Mouse (Mus musculus) midbrain, postnatal 0 days (tissue): ENCODE results near the gene Add2. TPM values are rescaled to one million over a fixed set of nuclear protein-coding genes. Genes with fewer than 3 reads are reported as not detected.

Source experiments
- ATAC-seq: fragments of 200-750 bp; cut with Nextera tagmentation; 2 replicates; pipeline ENCODE4 v1.8.0; 2017; ENCODE audit warnings: moderate number of reproducible peaks, mild to moderate bottlenecking, moderate TSS enrichment, moderate library complexity; ENCODE audit not compliant: low FRiP score
- DNase-seq: peaks from one replicate; pipeline ENCODE4 v3.0.0-alpha.2; 2015; ENCODE audit warnings: low spot score
- H3K27ac ChIP-seq: fragments of 300-500 bp; sonication (generic); 2 replicates; pipeline ENCODE4 v1.5.1; 2014; ENCODE audit warnings: low read depth, mild to moderate bottlenecking, low read length, mixed read lengths
- H3K27me3 ChIP-seq: fragments of 300-500 bp; sonication (generic); 2 replicates; pipeline ENCODE4 v1.6.1; 2014; ENCODE audit warnings: low read length, control low read depth, mixed read lengths; ENCODE audit not compliant: insufficient read depth
- H3K36me3 ChIP-seq: fragments of 300-500 bp; sonication (generic); 2 replicates; pipeline ENCODE4 v1.6.1; 2014; ENCODE audit warnings: low read length, control low read depth, mixed read lengths; ENCODE audit not compliant: insufficient read depth
- H3K4me1 ChIP-seq: fragments of 300-500 bp; sonication (generic); 2 replicates; pipeline ENCODE4 v1.6.1; 2014; ENCODE audit warnings: mild to moderate bottlenecking, control low read depth, antibody characterized with exemption, low read length, mixed read lengths; ENCODE audit not compliant: insufficient read depth
- H3K4me2 ChIP-seq: fragments of 300-500 bp; sonication (generic); 2 replicates; pipeline ENCODE4 v1.6.1; 2014; ENCODE audit warnings: low read depth, mild to moderate bottlenecking, low read length, mixed read lengths; ENCODE audit not compliant: poor library complexity, severe bottlenecking
- H3K4me3 ChIP-seq: fragments of 300-500 bp; sonication (generic); 2 replicates; pipeline ENCODE4 v1.5.1; 2014; ENCODE audit warnings: low read depth, mild to moderate bottlenecking, low read length, moderate library complexity
- H3K9ac ChIP-seq: fragments of 300-500 bp; sonication (generic); replicated peaks from 2 replicates; pipeline ENCODE4 v1.6.1; 2014; ENCODE audit warnings: mild to moderate bottlenecking, low read length, moderate library complexity, mixed read lengths; ENCODE audit not compliant: poor library complexity, severe bottlenecking
- H3K9me3 ChIP-seq: fragments of 300-500 bp; sonication (generic); 2 replicates; pipeline ENCODE4 v1.6.1; 2016; ENCODE audit warnings: low read length, control low read depth
- CTCF ChIP-seq: IDR thresholded peaks from 2 replicates; pipeline ENCODE4 v1.5.1; 2016; ENCODE audit warnings: antibody characterized with exemption, mild to moderate bottlenecking
- WGBS: fragments of 180-500 bp; shearing (Covaris S2); extraction: QIAGEN DNeasy Blood & Tissue Kit; methylation state at CpG from one replicate; pipeline ENCODE4 v1.1.7; 2014; 5-methylcytosine and 5-hydroxymethylcytosine counted together
- polyA plus RNA-seq: library from polyadenylated mRNA; unstranded; fragments of >200 nt; fragmentation: Nextera tagmentation; extraction: Ambion mirVana; gene quantifications from 2 replicates; pipeline ENCODE4 v1.2.1, GENCODE M21; 2015
- total RNA-seq: library from RNA; depleted of rRNA; stranded (reverse); fragments of >200 nt; gene quantifications from 2 replicates; pipeline ENCODE4 v1.2.3, GENCODE M21; 2014

The Add2 gene
- total and polyA plus RNA-seq, 2 experiments from 2014 or later = 124 to 159 TPM

GRCm38 (mm10) chr6:86052032-86052459 is 23.6 kb downstream of the Add2 start:
- H3K27ac ChIP-seq = peak overlapping the region; percentile 98
- no peaks in the 10 kb centered on the region for H3K9me3 ChIP-seq
- DNase-seq (peak; percentile 60), ATAC-seq (peak; percentile 84)
- no peaks in the 10 kb centered on the region for H3K27me3 ChIP-seq
- no peak for TF ChIP-seq CTCF
- WGBS = 5% methylated on average over 7 of the region's 7 CpGs
- H3K36me3 ChIP-seq = no peaks in the 10 kb centered on the region
- peak overlapping the region; percentile 61 for H3K9ac ChIP-seq
- H3K4me3 ChIP-seq = no peak overlapping the region
- peaks cover 23% of the 10 kb centered on the region for H3K4me1 ChIP-seq
- peak overlapping the region; percentile 35 for H3K4me2 ChIP-seq

GRCm38 (mm10) chr6:86052556-86052955 is 24.1 kb downstream of the Add2 start:
- DNase-seq (peak; percentile 45), ATAC-seq (peak; percentile 21; the same call in 1 of the 2 replicates)
- Histone ChIP-seq H3K27ac (peak overlapping the region; percentile 98), H3K4me1 (peaks cover 23% of the 10 kb centered on the region), H3K36me3 (no peaks in the 10 kb centered on the region), H3K4me3 (no peak overlapping the region), H3K27me3 (no peaks in the 10 kb centered on the region), H3K9me3 (no peaks in the 10 kb centered on the region), H3K9ac (peak overlapping the region; percentile 61), H3K4me2 (peak overlapping the region; percentile 35)
- TF ChIP-seq CTCF = no peak
- 8% methylated on average over 4 of the region's 4 CpGs for WGBS

GRCm38 (mm10) chr6:86053099-86053498 is 24.6 kb downstream of the Add2 start:
- Histone ChIP-seq H3K9me3 (no peaks in the 10 kb centered on the region), H3K27ac (peak overlapping the region; percentile 98), H3K4me2 (no peak overlapping the region), H3K9ac (peak overlapping the region; percentile 2; the same call in 1 of the 2 replicates), H3K4me3 (no peak overlapping the region), H3K36me3 (no peaks in the 10 kb centered on the region), H3K4me1 (peaks cover 26% of the 10 kb centered on the region), H3K27me3 (no peaks in the 10 kb centered on the region)
- WGBS = 10% methylated on average over 4 of the region's 4 CpGs
- peak; percentile 47 for DNase-seq
- TF ChIP-seq CTCF = no peak
- ATAC-seq = no peak

GRCm38 (mm10) chr6:86053594-86053993 is 25.1 kb downstream of the Add2 start:
- DNase-seq (no peak), ATAC-seq (no peak)
- Histone ChIP-seq H3K4me3 (no peak overlapping the region), H3K9me3 (no peaks in the 10 kb centered on the region), H3K4me1 (peaks cover 26% of the 10 kb centered on the region), H3K27me3 (no peaks in the 10 kb centered on the region), H3K9ac (peak overlapping the region; percentile 2; the same call in 1 of the 2 replicates), H3K4me2 (no peak overlapping the region), H3K27ac (peak overlapping the region; percentile 98), H3K36me3 (no peaks in the 10 kb centered on the region)
- WGBS = 44% methylated on average over 5 of the region's 5 CpGs
- TF ChIP-seq CTCF = no peak

GRCm38 (mm10) chr6:86058475-86058874 is 30.0 kb downstream of the Add2 start:
- H3K9me3 ChIP-seq = no peaks in the 10 kb centered on the region
- no peaks in the 10 kb centered on the region for H3K27me3 ChIP-seq
- no peak for DNase-seq
- no peak overlapping the region for H3K4me3 ChIP-seq
- ATAC-seq = no peak
- H3K27ac ChIP-seq = peak overlapping the region; percentile 73
- H3K4me1 ChIP-seq = peaks cover 36% of the 10 kb centered on the region
- 3% methylated on average over 1 of the region's 1 CpGs for WGBS
- H3K9ac ChIP-seq = no peak overlapping the region
- H3K4me2 ChIP-seq = no peak overlapping the region
- no peaks in the 10 kb centered on the region for H3K36me3 ChIP-seq
- TF ChIP-seq CTCF = no peak

GRCm38 (mm10) chr6:86059151-86059853 is 30.8 kb downstream of the Add2 start:
- Histone ChIP-seq H3K4me2 (peak overlapping the region; percentile 33), H3K27ac (peak overlapping the region; percentile 73), H3K36me3 (no peaks in the 10 kb centered on the region), H3K9ac (0 out of 2 replicates have a peak overlapping the region, but pooled peaks have one; percentile 1), H3K4me1 (peaks cover 40% of the 10 kb centered on the region), H3K9me3 (no peaks in the 10 kb centered on the region), H3K4me3 (no peak overlapping the region), H3K27me3 (no peaks in the 10 kb centered on the region)
- ATAC-seq = peak; percentile 76
- 7% methylated on average over 7 of the region's 7 CpGs for WGBS
- peak; percentile 47 for DNase-seq
- peak; percentile 15; the same call in 1 of the 2 replicates for TF ChIP-seq CTCF
